Mouse (Mus musculus): ENCODE data around the gene Gsc. TPM values are rescaled to one million over a fixed set of nuclear protein-coding genes. Genes with fewer than 3 reads are reported as not detected.
"Not testable (repeated sequence)": the region's sequence is repeated elsewhere in the genome, so short reads cannot be mapped to it uniquely, and the experiment has no call there.

The Gsc gene
- polyA plus RNA-seq, 1 experiment from 2014 or later: not detected

- peaks cover 21% of the 10 kb centered on the region for H3K4me1 ChIP-seq (ENCODE audit: control insufficient read depth, insufficient read depth, low read length)
- 3% methylated on average over 4 of the region's 4 CpGs for WGBS
These were observed 4.3 kb downstream of the Gsc start for GRCm38 (mm10) chr12:104468783-104469182.

GRCm38 (mm10) chr12:104467372-104467771 lies 5.8 kb downstream of the Gsc start:
- 28% methylated on average over 6 of the region's 6 CpGs for WGBS
- ATAC-seq (ENCODE audit: low FRiP score, low TSS enrichment) (no peak), DNase-seq (no peak)
- Histone ChIP-seq H3K9ac (replicated peaks; ENCODE audit: low read length) (no peak overlapping the region), H3K27ac (replicated peaks; ENCODE audit: low read depth, low read length) (no peak overlapping the region), H3K27me3 (ENCODE audit: control insufficient read depth, insufficient read depth, low read length) (peaks cover 68% of the 10 kb centered on the region), H3K36me3 (ENCODE audit: control insufficient read depth, insufficient read depth, low read length) (no peaks in the 10 kb centered on the region), H3K4me3 (replicated peaks; ENCODE audit: low read depth, low read length) (no peak overlapping the region), H3K9me3 (ENCODE audit: control insufficient read depth, low read length) (no peaks in the 10 kb centered on the region), H3K4me2 (ENCODE audit: low read length) (no peak overlapping the region), H3K4me1 (ENCODE audit: control insufficient read depth, insufficient read depth, low read length) (peaks cover 12% of the 10 kb centered on the region)

More at GRCm38 (mm10) chr12:104468783-104469182, 4.3 kb downstream of the Gsc start:
- H3K4me2 ChIP-seq (ENCODE audit: low read length): no peak overlapping the region
- peaks cover 64% of the 10 kb centered on the region for H3K27me3 ChIP-seq (ENCODE audit: control insufficient read depth, insufficient read depth, low read length)
- ATAC-seq (ENCODE audit: low FRiP score, low TSS enrichment) (no peak), DNase-seq (no peak)
- no peaks in the 10 kb centered on the region for H3K9me3 ChIP-seq (ENCODE audit: control insufficient read depth, low read length)
- no peak overlapping the region for H3K9ac ChIP-seq (replicated peaks; ENCODE audit: low read length)
- H3K36me3 ChIP-seq (ENCODE audit: control insufficient read depth, insufficient read depth, low read length): no peaks in the 10 kb centered on the region
- no peak overlapping the region for H3K4me3 ChIP-seq (replicated peaks; ENCODE audit: low read depth, low read length)
- no peak overlapping the region for H3K27ac ChIP-seq (replicated peaks; ENCODE audit: low read depth, low read length)

- 4% methylated on average over 7 of the region's 7 CpGs for WGBS
These were observed 6.2 kb downstream of the Gsc start for GRCm38 (mm10) chr12:104466930-104467329.

GRCm38 (mm10) chr12:104461372-104461771 lies 11.8 kb downstream of the Gsc start:
- Histone ChIP-seq H3K4me2 (ENCODE audit: low read length) (no peak overlapping the region), H3K36me3 (ENCODE audit: control insufficient read depth, insufficient read depth, low read length) (no peaks in the 10 kb centered on the region), H3K27me3 (ENCODE audit: control insufficient read depth, insufficient read depth, low read length) (peaks cover 32% of the 10 kb centered on the region; the same call in 1 of the 2 replicates), H3K4me3 (replicated peaks; ENCODE audit: low read depth, low read length) (no peak overlapping the region), H3K4me1 (ENCODE audit: control insufficient read depth, insufficient read depth, low read length) (peaks cover 3% of the 10 kb centered on the region), H3K9me3 (ENCODE audit: control insufficient read depth, low read length) (no peaks in the 10 kb centered on the region), H3K9ac (replicated peaks; ENCODE audit: low read length) (no peak overlapping the region), H3K27ac (replicated peaks; ENCODE audit: low read depth, low read length) (no peak overlapping the region)
- ATAC-seq (ENCODE audit: low FRiP score, low TSS enrichment) (no peak), DNase-seq (no peak)
- WGBS: 30% methylated on average over 8 of the region's 8 CpGs

More at GRCm38 (mm10) chr12:104466930-104467329, 6.2 kb downstream of the Gsc start:
- Histone ChIP-seq H3K4me3 (replicated peaks; ENCODE audit: low read depth, low read length) (no peak overlapping the region), H3K36me3 (ENCODE audit: control insufficient read depth, insufficient read depth, low read length) (no peaks in the 10 kb centered on the region), H3K4me2 (ENCODE audit: low read length) (no peak overlapping the region), H3K27ac (replicated peaks; ENCODE audit: low read depth, low read length) (no peak overlapping the region), H3K9me3 (ENCODE audit: control insufficient read depth, low read length) (no peaks in the 10 kb centered on the region), H3K4me1 (ENCODE audit: control insufficient read depth, insufficient read depth, low read length) (peaks cover 9% of the 10 kb centered on the region), H3K27me3 (ENCODE audit: control insufficient read depth, insufficient read depth, low read length) (peaks cover 68% of the 10 kb centered on the region), H3K9ac (replicated peaks; ENCODE audit: low read length) (no peak overlapping the region)
- peak; percentile 37 for DNase-seq
- no peak for ATAC-seq (ENCODE audit: low FRiP score, low TSS enrichment)

GRCm38 (mm10) chr12:104459377-104459776 lies 13.8 kb downstream of the Gsc start:
- DNase-seq: no peak

GRCm38 (mm10) chr12:104453002-104453401 lies 20.1 kb downstream of the Gsc start:
- WGBS: 69% methylated on average over 1 of the region's 1 CpGs
- no peak for DNase-seq
- Histone ChIP-seq H3K36me3 (ENCODE audit: control insufficient read depth, insufficient read depth, low read length) (no peaks in the 10 kb centered on the region), H3K9ac (replicated peaks; ENCODE audit: low read length) (no peak overlapping the region), H3K27me3 (ENCODE audit: control insufficient read depth, insufficient read depth, low read length) (no peaks in the 10 kb centered on the region), H3K4me1 (ENCODE audit: control insufficient read depth, insufficient read depth, low read length) (no peaks in the 10 kb centered on the region), H3K4me2 (ENCODE audit: low read length) (no peak overlapping the region), H3K9me3 (ENCODE audit: control insufficient read depth, low read length) (no peaks in the 10 kb centered on the region), H3K4me3 (replicated peaks; ENCODE audit: low read depth, low read length) (no peak overlapping the region), H3K27ac (replicated peaks; ENCODE audit: low read depth, low read length) (no peak overlapping the region)
- ATAC-seq (ENCODE audit: low FRiP score, low TSS enrichment): no peak

More at GRCm38 (mm10) chr12:104459377-104459776, 13.8 kb downstream of the Gsc start:
- WGBS: 64% methylated on average over 6 of the region's 6 CpGs
- peaks cover 26% of the 10 kb centered on the region; the same call in 1 of the 2 replicates for H3K27me3 ChIP-seq (ENCODE audit: control insufficient read depth, insufficient read depth, low read length)
- ATAC-seq (ENCODE audit: low FRiP score, low TSS enrichment): no peak
- H3K4me1 ChIP-seq (ENCODE audit: control insufficient read depth, insufficient read depth, low read length): no peaks in the 10 kb centered on the region
- no peaks in the 10 kb centered on the region for H3K9me3 ChIP-seq (ENCODE audit: control insufficient read depth, low read length)
- no peaks in the 10 kb centered on the region for H3K36me3 ChIP-seq (ENCODE audit: control insufficient read depth, insufficient read depth, low read length)
- H3K4me3 ChIP-seq (replicated peaks; ENCODE audit: low read depth, low read length): no peak overlapping the region
- H3K4me2 ChIP-seq (ENCODE audit: low read length): no peak overlapping the region
- no peak overlapping the region for H3K9ac ChIP-seq (replicated peaks; ENCODE audit: low read length)
- H3K27ac ChIP-seq (replicated peaks; ENCODE audit: low read depth, low read length): no peak overlapping the region

- WGBS: 81% methylated on average over 10 of the region's 10 CpGs
- no peaks in the 10 kb centered on the region for H3K4me1 ChIP-seq (ENCODE audit: control insufficient read depth, insufficient read depth, low read length)
- H3K27me3 ChIP-seq (ENCODE audit: control insufficient read depth, insufficient read depth, low read length): no peaks in the 10 kb centered on the region
- no peak overlapping the region for H3K4me2 ChIP-seq (ENCODE audit: low read length)
- no peaks in the 10 kb centered on the region for H3K9me3 ChIP-seq (ENCODE audit: control insufficient read depth, low read length)
- no peak overlapping the region for H3K9ac ChIP-seq (replicated peaks; ENCODE audit: low read length)
- H3K27ac ChIP-seq (replicated peaks; ENCODE audit: low read depth, low read length): no peak overlapping the region
- H3K36me3 ChIP-seq (ENCODE audit: control insufficient read depth, insufficient read depth, low read length): no peaks in the 10 kb centered on the region
- DNase-seq: no peak
- ATAC-seq (ENCODE audit: low FRiP score, low TSS enrichment): no peak
- no peak overlapping the region for H3K4me3 ChIP-seq (replicated peaks; ENCODE audit: low read depth, low read length)
These were observed 22.9 kb downstream of the Gsc start for GRCm38 (mm10) chr12:104450257-104450656.

GRCm38 (mm10) chr12:104448099-104448498 lies 25.0 kb downstream of the Gsc start:
- DNase-seq (peak; percentile 63), ATAC-seq (ENCODE audit: low FRiP score, low TSS enrichment) (no peak)
- 30% methylated on average over 13 of the region's 13 CpGs for WGBS
- H3K9ac ChIP-seq (replicated peaks; ENCODE audit: low read length): no peak overlapping the region
- no peak overlapping the region for H3K4me3 ChIP-seq (replicated peaks; ENCODE audit: low read depth, low read length)
- H3K36me3 ChIP-seq (ENCODE audit: control insufficient read depth, insufficient read depth, low read length): no peaks in the 10 kb centered on the region
- H3K27ac ChIP-seq (replicated peaks; ENCODE audit: low read depth, low read length): no peak overlapping the region
- no peaks in the 10 kb centered on the region for H3K4me1 ChIP-seq (ENCODE audit: control insufficient read depth, insufficient read depth, low read length)
- no peak overlapping the region for H3K4me2 ChIP-seq (ENCODE audit: low read length)
- no peaks in the 10 kb centered on the region for H3K9me3 ChIP-seq (ENCODE audit: control insufficient read depth, low read length)
- H3K27me3 ChIP-seq (ENCODE audit: control insufficient read depth, insufficient read depth, low read length): no peaks in the 10 kb centered on the region

- H3K27ac ChIP-seq (replicated peaks; ENCODE audit: low read depth, low read length); H3K4me2 ChIP-seq (ENCODE audit: low read length); H3K4me3 ChIP-seq (replicated peaks; ENCODE audit: low read depth, low read length); H3K4me1 ChIP-seq (ENCODE audit: control insufficient read depth, insufficient read depth, low read length); ATAC-seq (ENCODE audit: low FRiP score, low TSS enrichment); H3K27me3 ChIP-seq (ENCODE audit: control insufficient read depth, insufficient read depth, low read length); H3K9ac ChIP-seq (replicated peaks; ENCODE audit: low read length); H3K36me3 ChIP-seq (ENCODE audit: control insufficient read depth, insufficient read depth, low read length); DNase-seq; H3K9me3 ChIP-seq (ENCODE audit: control insufficient read depth, low read length): not testable (repeated sequence)
- WGBS: 86% methylated on average over 25 of the region's 25 CpGs
These were observed 26.1 kb downstream of the Gsc start for GRCm38 (mm10) chr12:104447056-104447455.
